Mouse (Mus musculus) liver, embryonic 15.5 days (tissue): ENCODE results near the gene Plxdc2. TPM values are rescaled to one million over a fixed set of nuclear protein-coding genes. Genes with fewer than 3 reads are reported as not detected.

ENCODE experiments used
- ATAC-seq: fragments of 200-750 bp; cut with Nextera tagmentation; 2 replicates; pipeline ENCODE4 v1.8.0; 2017; ENCODE audit warnings: moderate number of reproducible peaks, mild to moderate bottlenecking, moderate library complexity; ENCODE audit not compliant: insufficient read depth
- H3K27ac ChIP-seq: fragments of 300-500 bp; sonication (generic); replicated peaks from 2 replicates; pipeline ENCODE4 v1.5.1; 2015; ENCODE audit warnings: mild to moderate bottlenecking, inconsistent platforms
- H3K27me3 ChIP-seq: fragments of 300-500 bp; sonication (generic); 2 replicates; pipeline ENCODE4 v1.6.1; 2015; ENCODE audit warnings: mild to moderate bottlenecking, inconsistent platforms
- H3K36me3 ChIP-seq: fragments of 300-500 bp; sonication (generic); replicated peaks from 2 replicates; pipeline ENCODE4 v1.6.1; 2015; ENCODE audit warnings: moderate library complexity, mild to moderate bottlenecking, inconsistent platforms
- H3K4me1 ChIP-seq: fragments of 300-500 bp; sonication (generic); replicated peaks from 2 replicates; pipeline ENCODE4 v1.6.1; 2015; ENCODE audit warnings: inconsistent platforms
- H3K4me2 ChIP-seq: fragments of 300-500 bp; sonication (generic); 2 replicates; pipeline ENCODE4 v1.6.1; 2015; ENCODE audit warnings: moderate library complexity, mild to moderate bottlenecking, inconsistent platforms
- H3K4me3 ChIP-seq: fragments of 300-500 bp; sonication (generic); replicated peaks from 2 replicates; pipeline ENCODE4 v1.5.1; 2015; ENCODE audit warnings: mild to moderate bottlenecking, inconsistent platforms
- H3K9ac ChIP-seq: fragments of 300-500 bp; sonication (generic); 2 replicates; pipeline ENCODE4 v1.6.1; 2015; ENCODE audit warnings: moderate library complexity, mild to moderate bottlenecking, inconsistent platforms
- H3K9me3 ChIP-seq: fragments of 300-500 bp; sonication (generic); replicated peaks from 2 replicates; pipeline ENCODE4 v1.6.1; 2016; ENCODE audit warnings: inconsistent platforms
- WGBS: fragments of 180-500 bp; shearing (Covaris S2); methylation state at CpG from one replicate; pipeline ENCODE4 v1.1.7; 2015; ENCODE audit warnings: mixed read lengths; ENCODE audit not compliant: insufficient replicate concordance; 5-methylcytosine and 5-hydroxymethylcytosine counted together
- polyA plus RNA-seq: library from polyadenylated mRNA; unstranded; fragments of >200 nt; fragmentation: Nextera tagmentation; extraction: Ambion mirVana; gene quantifications from 2 replicates; pipeline ENCODE4 v1.2.1, GENCODE M21; 2015

The Plxdc2 gene
- polyA plus RNA-seq, 1 experiment from 2014 or later, result 1.5 TPM

- no peak overlapping the region for H3K4me3 ChIP-seq
- H3K4me1 ChIP-seq, result no peaks in the 10 kb centered on the region
- ATAC-seq, result no peak
- H3K9ac ChIP-seq, result no peak overlapping the region
- 47% methylated on average over 1 of the region's 1 CpGs for WGBS
- no peak overlapping the region for H3K27ac ChIP-seq
- no peak overlapping the region for H3K4me2 ChIP-seq
- H3K9me3 ChIP-seq, result no peaks in the 10 kb centered on the region
- H3K27me3 ChIP-seq, result no peaks in the 10 kb centered on the region
- no peaks in the 10 kb centered on the region for H3K36me3 ChIP-seq
Observed at GRCm38 (mm10) chr2:16578153-16578552, 222.0 kb downstream of the Plxdc2 start.

- no peaks in the 10 kb centered on the region for H3K9me3 ChIP-seq
- H3K27me3 ChIP-seq, result no peaks in the 10 kb centered on the region
- no peak overlapping the region for H3K9ac ChIP-seq
- no peaks in the 10 kb centered on the region for H3K36me3 ChIP-seq
- no peaks in the 10 kb centered on the region for H3K4me1 ChIP-seq
- no peak overlapping the region for H3K27ac ChIP-seq
- no peak overlapping the region for H3K4me3 ChIP-seq
- no peak overlapping the region for H3K4me2 ChIP-seq
- no peak for ATAC-seq
Observed at GRCm38 (mm10) chr2:16588546-16588945, 232.4 kb downstream of the Plxdc2 start.

GRCm38 (mm10) chr2:16595451-16595850 is 239.3 kb downstream of the Plxdc2 start:
- Histone ChIP-seq H3K4me1 (no peaks in the 10 kb centered on the region), H3K27ac (no peak overlapping the region), H3K9me3 (no peaks in the 10 kb centered on the region), H3K9ac (no peak overlapping the region), H3K27me3 (no peaks in the 10 kb centered on the region), H3K36me3 (no peaks in the 10 kb centered on the region), H3K4me3 (no peak overlapping the region), H3K4me2 (no peak overlapping the region)
- whole genome bisulfite sequencing, result 53% methylated on average over 1 of the region's 1 CpGs
- no peak for ATAC-seq

- ATAC-seq, result no peak
- Histone ChIP-seq H3K36me3 (no peaks in the 10 kb centered on the region), H3K9ac (no peak overlapping the region), H3K4me2 (no peak overlapping the region), H3K27me3 (no peaks in the 10 kb centered on the region), H3K27ac (no peak overlapping the region), H3K9me3 (no peaks in the 10 kb centered on the region), H3K4me1 (no peaks in the 10 kb centered on the region), H3K4me3 (no peak overlapping the region)
- WGBS, result 52% methylated on average over 3 of the region's 3 CpGs
Observed at GRCm38 (mm10) chr2:16598231-16598630, 242.1 kb downstream of the Plxdc2 start.

- Histone ChIP-seq H3K4me1 (no peaks in the 10 kb centered on the region), H3K27me3 (no peaks in the 10 kb centered on the region), H3K36me3 (no peaks in the 10 kb centered on the region), H3K4me3 (no peak overlapping the region), H3K9me3 (no peaks in the 10 kb centered on the region), H3K4me2 (no peak overlapping the region), H3K27ac (no peak overlapping the region), H3K9ac (no peak overlapping the region)
- ATAC-seq, result no peak
- WGBS, result 55% methylated on average over 3 of the region's 3 CpGs
Observed at GRCm38 (mm10) chr2:16604291-16604690, 248.2 kb downstream of the Plxdc2 start.

GRCm38 (mm10) chr2:16607792-16608586 is 251.9 kb downstream of the Plxdc2 start:
- no peaks in the 10 kb centered on the region for H3K36me3 ChIP-seq

GRCm38 (mm10) chr2:16642061-16642460 is 286.0 kb downstream of the Plxdc2 start:
- no peaks in the 10 kb centered on the region for H3K9me3 ChIP-seq
- no peak for ATAC-seq
- no peak overlapping the region for H3K27ac ChIP-seq
- H3K9ac ChIP-seq, result no peak overlapping the region
- H3K36me3 ChIP-seq, result no peaks in the 10 kb centered on the region
- no peak overlapping the region for H3K4me2 ChIP-seq
- WGBS, result 75% methylated on average over 3 of the region's 3 CpGs
- no peaks in the 10 kb centered on the region for H3K27me3 ChIP-seq
- H3K4me3 ChIP-seq, result no peak overlapping the region
- no peaks in the 10 kb centered on the region for H3K4me1 ChIP-seq

More at GRCm38 (mm10) chr2:16607792-16608586, 251.9 kb downstream of the Plxdc2 start:
- Histone ChIP-seq H3K4me3 (no peak overlapping the region), H3K27ac (no peak overlapping the region), H3K9me3 (no peaks in the 10 kb centered on the region), H3K4me1 (no peaks in the 10 kb centered on the region), H3K9ac (no peak overlapping the region), H3K27me3 (no peaks in the 10 kb centered on the region), H3K4me2 (no peak overlapping the region)
- WGBS, result 44% methylated on average over 3 of the region's 3 CpGs
- ATAC-seq, result no peak

- H3K9me3 ChIP-seq, result no peaks in the 10 kb centered on the region
- H3K9ac ChIP-seq, result no peak overlapping the region
- ATAC-seq, result no peak
- H3K4me2 ChIP-seq, result no peak overlapping the region
- no peak overlapping the region for H3K4me3 ChIP-seq
- H3K27ac ChIP-seq, result no peak overlapping the region
- no peaks in the 10 kb centered on the region for H3K36me3 ChIP-seq
- 32% methylated on average over 2 of the region's 2 CpGs for WGBS
- no peaks in the 10 kb centered on the region for H3K27me3 ChIP-seq
- no peaks in the 10 kb centered on the region for H3K4me1 ChIP-seq
Observed at GRCm38 (mm10) chr2:16651713-16652112, 295.6 kb downstream of the Plxdc2 start.

- H3K27me3 ChIP-seq, result no peaks in the 10 kb centered on the region
- ATAC-seq, result no peak
- no peaks in the 10 kb centered on the region for H3K36me3 ChIP-seq
- no peak overlapping the region for H3K4me2 ChIP-seq
- H3K9ac ChIP-seq, result no peak overlapping the region
- WGBS, result 53% methylated on average over 1 of the region's 1 CpGs
- H3K4me1 ChIP-seq, result no peaks in the 10 kb centered on the region
- H3K27ac ChIP-seq, result no peak overlapping the region
- no peaks in the 10 kb centered on the region for H3K9me3 ChIP-seq
- H3K4me3 ChIP-seq, result no peak overlapping the region
Observed at GRCm38 (mm10) chr2:16664516-16664915, 308.4 kb downstream of the Plxdc2 start.

GRCm38 (mm10) chr2:16668391-16668790 is 312.3 kb downstream of the Plxdc2 start:
- Histone ChIP-seq H3K27ac (no peak overlapping the region), H3K4me2 (no peak overlapping the region), H3K4me1 (no peaks in the 10 kb centered on the region), H3K4me3 (no peak overlapping the region), H3K9ac (no peak overlapping the region), H3K36me3 (no peaks in the 10 kb centered on the region), H3K27me3 (no peaks in the 10 kb centered on the region), H3K9me3 (no peaks in the 10 kb centered on the region)
- WGBS, result 75% methylated on average over 1 of the region's 1 CpGs
- ATAC-seq, result no peak

- no peak overlapping the region for H3K4me3 ChIP-seq
- H3K27ac ChIP-seq, result no peak overlapping the region
- H3K9me3 ChIP-seq, result no peaks in the 10 kb centered on the region
- no peak overlapping the region for H3K9ac ChIP-seq
- no peak for ATAC-seq
- H3K27me3 ChIP-seq, result no peaks in the 10 kb centered on the region
- no peaks in the 10 kb centered on the region for H3K36me3 ChIP-seq
- no peak overlapping the region for H3K4me2 ChIP-seq
- no peaks in the 10 kb centered on the region for H3K4me1 ChIP-seq
- 73% methylated on average over 3 of the region's 3 CpGs for WGBS
Observed at GRCm38 (mm10) chr2:16682905-16683304, 326.8 kb downstream of the Plxdc2 start.

- WGBS, result 78% methylated on average over 3 of the region's 3 CpGs
- no peaks in the 10 kb centered on the region for H3K27me3 ChIP-seq
- no peak overlapping the region for H3K9ac ChIP-seq
- H3K36me3 ChIP-seq, result no peaks in the 10 kb centered on the region
- no peak overlapping the region for H3K27ac ChIP-seq
- no peaks in the 10 kb centered on the region for H3K4me1 ChIP-seq
- ATAC-seq, result no peak
- H3K4me3 ChIP-seq, result no peak overlapping the region
- no peaks in the 10 kb centered on the region for H3K9me3 ChIP-seq
- no peak overlapping the region for H3K4me2 ChIP-seq
Observed at GRCm38 (mm10) chr2:16683739-16684138, 327.6 kb downstream of the Plxdc2 start.
